Mouse (Mus musculus) stomach, embryonic 14.5 days (tissue): ENCODE data around the gene Ss18l1. TPM values are rescaled to one million over a fixed set of nuclear protein-coding genes. Genes with fewer than 3 reads are reported as not detected.
A peak's percentile ranks its signal among the peaks of the same experiment; 100 is the strongest.

ENCODE experiments used
- ATAC-seq: fragments of 200-750 bp; cut with Nextera tagmentation; 2 replicates; pipeline ENCODE4 v1.8.0; 2017; ENCODE audit warnings: low read depth, moderate TSS enrichment; ENCODE audit not compliant: insufficient number of reproducible peaks, insufficient read depth, low FRiP score
- H3K27ac ChIP-seq: fragments of 300-500 bp; sonication (generic); 2 replicates; pipeline ENCODE4 v1.5.1; 2014; ENCODE audit warnings: mild to moderate bottlenecking, low read length, moderate library complexity, mixed read lengths
- H3K27me3 ChIP-seq: fragments of 300-500 bp; sonication (generic); 2 replicates; pipeline ENCODE4 v1.6.1; 2014; ENCODE audit warnings: low read length, control low read depth, mixed read lengths; ENCODE audit not compliant: control insufficient read depth, insufficient read depth
- H3K36me3 ChIP-seq: fragments of 300-500 bp; sonication (generic); 2 replicates; pipeline ENCODE4 v1.6.1; 2014; ENCODE audit warnings: mild to moderate bottlenecking, control low read depth, low read length, moderate library complexity, mixed read lengths; ENCODE audit not compliant: control insufficient read depth, insufficient read depth
- H3K4me1 ChIP-seq: fragments of 300-500 bp; sonication (generic); 2 replicates; pipeline ENCODE4 v1.6.1; 2014; ENCODE audit warnings: low read length, control low read depth, mixed read lengths; ENCODE audit not compliant: control insufficient read depth, insufficient read depth
- H3K4me2 ChIP-seq: fragments of 300-500 bp; sonication (generic); replicated peaks from 2 replicates; pipeline ENCODE4 v1.6.1; 2014; ENCODE audit warnings: low read depth, low read length, control low read depth
- H3K4me3 ChIP-seq: fragments of 300-500 bp; sonication (generic); 2 replicates; pipeline ENCODE4 v1.5.1; 2014; ENCODE audit warnings: low read depth, low read length, control low read depth
- H3K9ac ChIP-seq: fragments of 300-500 bp; sonication (generic); replicated peaks from 2 replicates; pipeline ENCODE4 v1.6.1; 2014; ENCODE audit warnings: low read depth, mild to moderate bottlenecking, control low read depth, low read length, moderate library complexity, mixed read lengths
- H3K9me3 ChIP-seq: fragments of 300-500 bp; sonication (generic); 2 replicates; pipeline ENCODE4 v1.6.1; 2016; ENCODE audit warnings: low read depth, low read length, control low read depth; ENCODE audit not compliant: control insufficient read depth
- WGBS: fragments of 180-500 bp; shearing (Covaris S2); extraction: QIAGEN DNeasy Blood & Tissue Kit; methylation state at CpG from one replicate; pipeline ENCODE4 v1.1.7; 2014; 5-methylcytosine and 5-hydroxymethylcytosine counted together
- polyA plus RNA-seq: library from polyadenylated mRNA; unstranded; fragments of >200 nt; fragmentation: Nextera tagmentation; extraction: Ambion mirVana; gene quantifications from 2 replicates; pipeline ENCODE4 v1.2.1, GENCODE M21; 2014

The Ss18l1 gene
- polyA plus RNA-seq, 1 experiment from 2014 or later: 4.6 TPM

- no peak overlapping the region for H3K9ac ChIP-seq
These were observed 73.0 kb downstream of the Ss18l1 start for GRCm38 (mm10) chr2:180115279-180115678.

GRCm38 (mm10) chr2:180116081-180116493 lies 73.8 kb downstream of the Ss18l1 start:
- H3K4me3 ChIP-seq: no peak overlapping the region
- no peaks in the 10 kb centered on the region for H3K9me3 ChIP-seq
- no peaks in the 10 kb centered on the region for H3K36me3 ChIP-seq
- no peak overlapping the region for H3K9ac ChIP-seq
- no peak overlapping the region for H3K27ac ChIP-seq
- 64% methylated on average over 10 of the region's 10 CpGs for WGBS
- peaks cover 23% of the 10 kb centered on the region for H3K4me1 ChIP-seq
- no peak for ATAC-seq
- H3K27me3 ChIP-seq: no peaks in the 10 kb centered on the region
- no peak overlapping the region for H3K4me2 ChIP-seq

More at GRCm38 (mm10) chr2:180115279-180115678, 73.0 kb downstream of the Ss18l1 start:
- H3K4me1 ChIP-seq: peaks cover 23% of the 10 kb centered on the region
- H3K9me3 ChIP-seq: no peaks in the 10 kb centered on the region
- H3K36me3 ChIP-seq: no peaks in the 10 kb centered on the region
- WGBS: 22% methylated on average over 6 of the region's 6 CpGs
- H3K27me3 ChIP-seq: no peaks in the 10 kb centered on the region
- 0 out of 2 replicates have a peak overlapping the region, but pooled peaks have one; percentile 15 for H3K27ac ChIP-seq
- H3K4me3 ChIP-seq: no peak overlapping the region
- no peak for ATAC-seq
- no peak overlapping the region for H3K4me2 ChIP-seq

- H3K4me2 ChIP-seq: no peak overlapping the region
- no peak for ATAC-seq
- no peak overlapping the region for H3K4me3 ChIP-seq
- no peak overlapping the region for H3K27ac ChIP-seq
- WGBS: 68% methylated on average over 8 of the region's 8 CpGs
- no peaks in the 10 kb centered on the region for H3K27me3 ChIP-seq
- no peak overlapping the region for H3K9ac ChIP-seq
- H3K36me3 ChIP-seq: no peaks in the 10 kb centered on the region
- H3K4me1 ChIP-seq: peaks cover 23% of the 10 kb centered on the region
- no peaks in the 10 kb centered on the region for H3K9me3 ChIP-seq
These were observed 74.6 kb downstream of the Ss18l1 start for GRCm38 (mm10) chr2:180116741-180117484.

GRCm38 (mm10) chr2:180117485-180118194 lies 75.3 kb downstream of the Ss18l1 start:
- peaks cover 23% of the 10 kb centered on the region for H3K4me1 ChIP-seq
- H3K27ac ChIP-seq: no peak overlapping the region
- no peaks in the 10 kb centered on the region for H3K36me3 ChIP-seq
- H3K4me3 ChIP-seq: no peak overlapping the region
- H3K9ac ChIP-seq: no peak overlapping the region
- 13% methylated on average over 13 of the region's 13 CpGs for WGBS
- peak overlapping the region; percentile 70 for H3K4me2 ChIP-seq
- H3K27me3 ChIP-seq: no peaks in the 10 kb centered on the region
- no peaks in the 10 kb centered on the region for H3K9me3 ChIP-seq
- no peak for ATAC-seq

- H3K4me2 ChIP-seq: peak within 1 kb of the TSS; percentile 73
- H3K4me1 ChIP-seq: peaks cover 23% of the 10 kb centered on the region
- ATAC-seq: peak; percentile 99
- no peaks in the 10 kb centered on the region for H3K27me3 ChIP-seq
- no peaks in the 10 kb centered on the region for H3K36me3 ChIP-seq
- under 1% methylated on average over 52 of the region's 55 CpGs for WGBS
- H3K9me3 ChIP-seq: no peaks in the 10 kb centered on the region
- H3K27ac ChIP-seq: peak within 1 kb of the TSS; percentile 62; the same call in 1 of the 2 replicates
- peak within 1 kb of the TSS; percentile 86 for H3K4me3 ChIP-seq
- peak within 1 kb of the TSS; percentile 55 for H3K9ac ChIP-seq
These were observed 76.5 kb downstream of the Ss18l1 start, which contains the start of gene Osbpl2 for GRCm38 (mm10) chr2:180118661-180119438. TSS of gene Osbpl2 (plus strand) at chr2:180119306.

Other genes with a start within 250 kb of the Ss18l1 start
- 5.7 and 6.8 TPM in 2 replicates for gene Taf4, start 65.9 kb upstream of the Ss18l1 start, polyA plus RNA-seq
- gene Lsm14b, start 17.5 kb upstream of the Ss18l1 start, polyA plus RNA-seq: 6.9 and 7.6 TPM in 2 replicates
- gene Psma7, start 76 bp upstream of the Ss18l1 start, polyA plus RNA-seq: 480 and 596 TPM in 2 replicates
- 25.2 and 27.8 TPM in 2 replicates for gene Mtg2, start 28.1 kb downstream of the Ss18l1 start, polyA plus RNA-seq
- gene Hrh3, start 62.0 kb downstream of the Ss18l1 start, polyA plus RNA-seq: not detected in 2 replicates
- 37.1 and 38.2 TPM in 2 replicates for gene Osbpl2, start 76.8 kb downstream of the Ss18l1 start, polyA plus RNA-seq
- gene Adrm1, start 129.0 kb downstream of the Ss18l1 start, polyA plus RNA-seq: 134 and 138 TPM in 2 replicates
- 64.0 and 70.9 TPM in 2 replicates for gene Lama5, start 183.3 kb downstream of the Ss18l1 start, polyA plus RNA-seq
- 734 and 745 TPM in 2 replicates for gene Rps21, start 214.9 kb downstream of the Ss18l1 start, polyA plus RNA-seq
- gene Cables2, start 231.0 kb downstream of the Ss18l1 start, polyA plus RNA-seq: 15.5 and 20.4 TPM in 2 replicates
- gene Rbbp8nl, start 247.4 kb downstream of the Ss18l1 start, polyA plus RNA-seq: 3.1 TPM in 2 replicates